Mouse (Mus musculus): ENCODE data around the gene Spag16. TPM values are rescaled to one million over a fixed set of nuclear protein-coding genes. Genes with fewer than 3 reads are reported as not detected.

Gene Spag16
- polyA plus RNA-seq, 1 experiment, result not detected

DNA sequence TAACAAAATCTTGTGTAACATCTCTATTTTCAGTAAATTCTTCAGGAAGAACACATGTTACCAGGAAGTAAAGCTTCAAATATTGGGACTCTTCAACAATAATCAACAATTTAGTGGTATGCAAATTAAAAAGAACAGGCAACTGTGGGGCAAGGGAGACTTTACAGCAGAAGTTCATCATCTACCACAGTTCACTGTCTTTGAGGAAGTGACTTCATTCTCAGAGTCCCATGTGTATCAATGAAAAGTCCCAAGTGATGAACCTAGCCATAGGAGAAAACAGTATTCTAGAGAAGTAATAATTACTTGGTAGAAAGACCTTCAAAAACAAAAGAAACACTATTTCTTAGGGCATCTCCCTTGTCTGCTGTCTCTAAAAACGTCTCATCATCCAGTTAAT, 457.4 kb downstream of the Spag16 start:
- 23% methylated on average over 1 of the region's 1 CpGs for WGBS

DNA sequence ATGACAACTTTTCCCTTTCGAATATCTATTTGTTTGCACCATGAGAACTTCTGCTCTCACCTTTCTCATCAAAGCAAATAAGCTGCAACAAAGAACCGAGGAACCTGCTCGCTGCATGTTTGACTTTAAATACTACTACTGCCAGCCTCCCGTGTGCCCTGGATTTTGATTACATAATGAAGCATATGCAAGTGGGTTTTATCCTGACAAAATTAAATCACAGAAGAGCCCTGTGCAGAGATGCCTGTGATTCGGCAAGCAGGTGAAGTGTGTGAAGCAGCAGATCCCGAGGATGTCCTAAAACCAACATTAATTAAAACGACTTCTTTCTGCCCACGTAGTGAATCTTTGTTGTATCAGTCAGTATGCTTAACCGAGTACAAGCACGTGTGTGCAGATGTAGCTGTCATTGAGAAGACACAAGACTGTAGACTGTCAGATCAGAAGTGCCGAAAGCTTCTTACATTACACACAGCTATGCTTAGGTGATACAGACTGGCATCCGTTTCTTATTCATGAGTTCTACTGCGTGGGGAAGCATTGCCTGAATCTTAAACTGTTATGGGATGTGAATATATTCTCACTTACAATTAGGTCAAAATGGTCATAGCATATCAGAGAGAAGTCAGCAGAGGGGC, 489.5 kb downstream of the Spag16 start:
- no peaks in the 10 kb centered on the region for H3K27me3 ChIP-seq (ENCODE audit: control insufficient read depth, insufficient read depth, low read length)
- 79% methylated on average over 13 of the region's 13 CpGs for WGBS
- no peaks in the 10 kb centered on the region for H3K36me3 ChIP-seq (ENCODE audit: control insufficient read depth, insufficient read depth, low read length)
- H3K4me1 ChIP-seq (ENCODE audit: control insufficient read depth, insufficient read depth, insufficient read length, low read length), result no peaks in the 10 kb centered on the region
- TF ChIP-seq POLR2A (IDR thresholded peaks at IDR 0.05; ENCODE audit: low read depth, low read length), result no peak
- TF ChIP-seq CTCF (IDR thresholded peaks at IDR 0.05; ENCODE audit: extremely low read depth, insufficient read length, insufficient replicate concordance, low read depth, low read length), result no peak
- H3K27ac ChIP-seq (ENCODE audit: insufficient read depth, low read depth, low read length), result no peak overlapping the region
- H3K4me3 ChIP-seq (ENCODE audit: low read depth, low read length), result no peak overlapping the region

More for the DNA sequence above, 457.4 kb downstream of the Spag16 start:
- H3K4me3 ChIP-seq (ENCODE audit: low read depth, low read length), result no peak overlapping the region
- H3K27ac ChIP-seq (ENCODE audit: insufficient read depth, low read depth, low read length), result no peak overlapping the region
- no peaks in the 10 kb centered on the region for H3K27me3 ChIP-seq (ENCODE audit: control insufficient read depth, insufficient read depth, low read length)
- no peaks in the 10 kb centered on the region for H3K4me1 ChIP-seq (ENCODE audit: control insufficient read depth, insufficient read depth, insufficient read length, low read length)
- TF ChIP-seq POLR2A (IDR thresholded peaks at IDR 0.05; ENCODE audit: low read depth, low read length), result no peak
- TF ChIP-seq CTCF (IDR thresholded peaks at IDR 0.05; ENCODE audit: extremely low read depth, insufficient read length, insufficient replicate concordance, low read depth, low read length), result no peak
- H3K36me3 ChIP-seq (ENCODE audit: control insufficient read depth, insufficient read depth, low read length), result no peaks in the 10 kb centered on the region

DNA sequence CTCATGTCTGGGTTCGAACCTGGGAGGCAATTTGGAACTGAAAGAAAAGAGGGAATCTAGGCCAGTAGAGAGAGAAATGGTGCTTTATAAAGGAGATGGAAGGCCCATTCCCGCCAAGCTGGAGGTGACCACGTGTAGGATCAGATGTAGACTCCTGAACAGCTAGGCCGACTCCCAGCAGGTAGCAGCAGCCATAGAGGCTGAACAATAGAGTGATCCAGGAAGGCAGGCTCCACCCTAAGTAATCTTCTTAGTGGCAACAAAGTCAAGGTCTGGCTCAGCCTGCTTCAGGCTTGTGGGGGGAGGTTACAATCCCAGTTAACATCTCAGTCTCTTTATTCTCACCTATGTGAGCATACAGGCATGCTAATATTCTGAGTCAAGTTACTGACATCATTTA, 494.2 kb downstream of the Spag16 start:
- 73% methylated on average over 4 of the region's 4 CpGs for WGBS
- H3K27ac ChIP-seq (ENCODE audit: insufficient read depth, low read depth, low read length), result no peak overlapping the region
- no peak for TF ChIP-seq CTCF (IDR thresholded peaks at IDR 0.05; ENCODE audit: extremely low read depth, insufficient read length, insufficient replicate concordance, low read depth, low read length)
- no peak for TF ChIP-seq POLR2A (IDR thresholded peaks at IDR 0.05; ENCODE audit: low read depth, low read length)

GRCm38 (mm10) chr1:70346179-70346578, 519.4 kb downstream of the Spag16 start:
- TF ChIP-seq POLR2A (IDR thresholded peaks at IDR 0.05; ENCODE audit: low read depth, low read length), result no peak
- no peak for TF ChIP-seq CTCF (IDR thresholded peaks at IDR 0.05; ENCODE audit: extremely low read depth, insufficient read length, insufficient replicate concordance, low read depth, low read length)
- WGBS, result 64% methylated on average over 2 of the region's 2 CpGs
- Histone ChIP-seq H3K36me3 (ENCODE audit: control insufficient read depth, insufficient read depth, low read length) (no peaks in the 10 kb centered on the region), H3K4me3 (ENCODE audit: low read depth, low read length) (no peak overlapping the region), H3K27ac (ENCODE audit: insufficient read depth, low read depth, low read length) (no peak overlapping the region), H3K4me1 (ENCODE audit: control insufficient read depth, insufficient read depth, insufficient read length, low read length) (no peaks in the 10 kb centered on the region), H3K27me3 (ENCODE audit: control insufficient read depth, insufficient read depth, low read length) (no peaks in the 10 kb centered on the region)

More for the DNA sequence above, 494.2 kb downstream of the Spag16 start:
- H3K36me3 ChIP-seq (ENCODE audit: control insufficient read depth, insufficient read depth, low read length), result no peaks in the 10 kb centered on the region
- no peaks in the 10 kb centered on the region for H3K4me1 ChIP-seq (ENCODE audit: control insufficient read depth, insufficient read depth, insufficient read length, low read length)
- no peak overlapping the region for H3K4me3 ChIP-seq (ENCODE audit: low read depth, low read length)
- H3K27me3 ChIP-seq (ENCODE audit: control insufficient read depth, insufficient read depth, low read length), result no peaks in the 10 kb centered on the region

DNA sequence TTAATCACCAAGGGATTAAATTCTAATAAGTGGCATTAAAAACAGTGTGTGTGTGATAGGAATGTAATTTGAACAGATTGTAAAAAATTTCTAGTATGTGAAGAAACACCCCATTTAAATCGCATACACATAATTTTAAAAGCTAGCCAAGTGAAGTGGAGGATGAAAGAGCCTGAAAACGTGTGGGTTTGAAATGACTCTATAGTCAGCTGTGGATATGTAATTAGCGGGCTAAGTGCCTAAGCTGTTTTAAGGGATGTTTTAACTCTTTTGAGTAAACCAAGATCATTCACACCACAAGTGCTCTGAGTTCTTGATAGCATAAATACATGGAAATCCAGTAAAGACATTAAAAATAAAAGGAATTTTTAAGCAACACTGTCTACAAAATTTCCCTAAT, 524.6 kb downstream of the Spag16 start:
- Histone ChIP-seq H3K27me3 (ENCODE audit: control insufficient read depth, insufficient read depth, low read length) (no peaks in the 10 kb centered on the region), H3K4me1 (ENCODE audit: control insufficient read depth, insufficient read depth, insufficient read length, low read length) (no peaks in the 10 kb centered on the region), H3K36me3 (ENCODE audit: control insufficient read depth, insufficient read depth, low read length) (no peaks in the 10 kb centered on the region), H3K27ac (ENCODE audit: insufficient read depth, low read depth, low read length) (no peak overlapping the region), H3K4me3 (ENCODE audit: low read depth, low read length) (no peak overlapping the region)
- 71% methylated on average over 3 of the region's 3 CpGs for WGBS
- no peak for TF ChIP-seq CTCF (IDR thresholded peaks at IDR 0.05; ENCODE audit: extremely low read depth, insufficient read length, insufficient replicate concordance, low read depth, low read length)
- no peak for TF ChIP-seq POLR2A (IDR thresholded peaks at IDR 0.05; ENCODE audit: low read depth, low read length)

- no peak overlapping the region for H3K4me3 ChIP-seq (ENCODE audit: low read depth, low read length)
- H3K36me3 ChIP-seq (ENCODE audit: control insufficient read depth, insufficient read depth, low read length), result no peaks in the 10 kb centered on the region
- H3K4me1 ChIP-seq (ENCODE audit: control insufficient read depth, insufficient read depth, insufficient read length, low read length), result no peaks in the 10 kb centered on the region
- H3K27ac ChIP-seq (ENCODE audit: insufficient read depth, low read depth, low read length), result no peak overlapping the region
- no peaks in the 10 kb centered on the region for H3K27me3 ChIP-seq (ENCODE audit: control insufficient read depth, insufficient read depth, low read length)
- TF ChIP-seq CTCF (IDR thresholded peaks at IDR 0.05; ENCODE audit: extremely low read depth, insufficient read length, insufficient replicate concordance, low read depth, low read length) (no peak), POLR2A (IDR thresholded peaks at IDR 0.05; ENCODE audit: low read depth, low read length) (no peak)
These were observed 527.2 kb downstream of the Spag16 start for GRCm38 (mm10) chr1:70354014-70354413.

DNA sequence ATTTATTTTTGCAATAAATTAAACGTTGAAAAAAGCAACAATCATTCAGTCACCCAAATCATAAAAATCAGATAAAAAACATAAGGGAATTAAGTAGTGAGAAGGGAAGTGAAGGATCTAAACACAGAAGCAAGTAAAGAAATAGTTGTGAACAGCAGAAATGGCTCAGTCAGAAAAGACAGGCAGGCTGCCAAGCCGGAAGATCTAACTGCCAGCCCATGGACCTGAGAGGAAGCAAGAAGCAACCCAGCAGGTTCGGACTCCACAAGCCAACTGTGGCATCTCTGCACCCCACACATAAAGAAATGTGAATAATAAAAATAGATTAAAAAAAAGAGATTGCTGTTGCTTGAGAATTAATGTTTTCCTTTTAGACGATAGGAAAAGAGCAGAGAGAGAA, 545.0 kb downstream of the Spag16 start:
- no peak overlapping the region for H3K27ac ChIP-seq (ENCODE audit: insufficient read depth, low read depth, low read length)
- no peaks in the 10 kb centered on the region for H3K4me1 ChIP-seq (ENCODE audit: control insufficient read depth, insufficient read depth, insufficient read length, low read length)
- H3K27me3 ChIP-seq (ENCODE audit: control insufficient read depth, insufficient read depth, low read length), result no peaks in the 10 kb centered on the region
- H3K4me3 ChIP-seq (ENCODE audit: low read depth, low read length), result no peak overlapping the region
- 63% methylated on average over 4 of the region's 4 CpGs for WGBS
- TF ChIP-seq CTCF (IDR thresholded peaks at IDR 0.05; ENCODE audit: extremely low read depth, insufficient read length, insufficient replicate concordance, low read depth, low read length) (no peak), POLR2A (IDR thresholded peaks at IDR 0.05; ENCODE audit: low read depth, low read length) (no peak)
- H3K36me3 ChIP-seq (ENCODE audit: control insufficient read depth, insufficient read depth, low read length), result no peaks in the 10 kb centered on the region

Data from small intestine, adult 2 months (tissue).